Mouse (Mus musculus): ENCODE data around the gene Cabin1. TPM values are rescaled to one million over a fixed set of nuclear protein-coding genes. Genes with fewer than 3 reads are reported as not detected.

Cabin1 gene
- polyA plus RNA-seq, 1 experiment from 2014 or later: 15.4 TPM

DNA sequence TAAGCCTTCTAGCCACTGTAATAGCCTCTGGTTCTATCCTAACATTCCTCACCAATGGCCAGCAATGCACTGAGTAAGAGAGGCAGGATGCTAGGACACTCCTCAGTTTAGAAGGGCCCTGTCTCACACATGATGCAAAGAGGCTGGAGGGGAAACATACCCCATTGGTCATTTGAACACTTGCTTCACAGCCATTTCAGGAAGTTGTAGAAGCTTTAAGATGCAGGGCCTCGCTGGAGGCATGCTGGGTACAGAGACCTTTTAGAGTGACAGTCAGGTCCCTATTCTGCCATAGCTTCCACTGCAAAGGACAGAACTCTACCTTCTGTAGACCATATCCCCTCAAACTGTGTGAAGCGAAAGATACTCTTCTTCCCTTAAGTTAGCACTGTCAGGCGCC lies 66.4 kb downstream of the Cabin1 start:
- peaks cover 80% of the 10 kb centered on the region for H3K36me3 ChIP-seq
- peak overlapping the region; percentile 99 for H3K27ac ChIP-seq
- peak overlapping the region; percentile 52 for H3K4me3 ChIP-seq (replicated peaks)
- H3K4me1 ChIP-seq (replicated peaks): peaks cover 82% of the 10 kb centered on the region
- WGBS (ENCODE audit: insufficient replicate concordance): 61% methylated on average over 3 of the region's 3 CpGs
- peak overlapping the region; percentile 82 for H3K9ac ChIP-seq
- peak overlapping the region; percentile 77 for H3K4me2 ChIP-seq
- no peaks in the 10 kb centered on the region for H3K27me3 ChIP-seq
- no peaks in the 10 kb centered on the region for H3K9me3 ChIP-seq (replicated peaks)
- DNase-seq (no peak), ATAC-seq (ENCODE audit: low read depth) (no peak)

GRCm38 (mm10) chr10:75696597-75697355 lies 67.4 kb downstream of the Cabin1 start:
- ATAC-seq (ENCODE audit: low read depth) (peak; percentile 98), DNase-seq (peak; percentile 81)
- WGBS (ENCODE audit: insufficient replicate concordance): 26% methylated on average over 7 of the region's 7 CpGs
- H3K9ac ChIP-seq: peak overlapping the region; percentile 82
- H3K36me3 ChIP-seq: peaks cover 85% of the 10 kb centered on the region
- peak overlapping the region; percentile 99 for H3K27ac ChIP-seq
- no peaks in the 10 kb centered on the region for H3K27me3 ChIP-seq
- H3K4me1 ChIP-seq (replicated peaks): peaks cover 78% of the 10 kb centered on the region
- H3K4me3 ChIP-seq (replicated peaks): peak overlapping the region; percentile 52
- peak overlapping the region; percentile 77 for H3K4me2 ChIP-seq
- H3K9me3 ChIP-seq (replicated peaks): no peaks in the 10 kb centered on the region

- DNase-seq (no peak), ATAC-seq (ENCODE audit: low read depth) (no peak)
- no peaks in the 10 kb centered on the region for H3K9me3 ChIP-seq (replicated peaks)
- H3K27ac ChIP-seq: peak overlapping the region; percentile 99
- peak overlapping the region; percentile 62 for H3K9ac ChIP-seq
- 95% methylated on average over 2 of the region's 2 CpGs for WGBS (ENCODE audit: insufficient replicate concordance)
- no peak overlapping the region for H3K4me2 ChIP-seq
- H3K27me3 ChIP-seq: no peaks in the 10 kb centered on the region
- peaks cover 73% of the 10 kb centered on the region for H3K4me1 ChIP-seq (replicated peaks)
- no peak overlapping the region for H3K4me3 ChIP-seq (replicated peaks)
- peaks cover 93% of the 10 kb centered on the region for H3K36me3 ChIP-seq
Observed at GRCm38 (mm10) chr10:75695521-75695920, 68.6 kb downstream of the Cabin1 start.

GRCm38 (mm10) chr10:75695078-75695477 lies 69.1 kb downstream of the Cabin1 start:
- H3K9ac ChIP-seq: 0 out of 2 replicates have a peak overlapping the region, but pooled peaks have one; percentile 23

GRCm38 (mm10) chr10:75694567-75694966 lies 69.6 kb downstream of the Cabin1 start:
- H3K4me3 ChIP-seq (replicated peaks): no peak overlapping the region
- no peaks in the 10 kb centered on the region for H3K27me3 ChIP-seq
- peaks cover 64% of the 10 kb centered on the region for H3K4me1 ChIP-seq (replicated peaks)
- no peaks in the 10 kb centered on the region for H3K9me3 ChIP-seq (replicated peaks)
- H3K4me2 ChIP-seq: no peak overlapping the region
- H3K9ac ChIP-seq: 0 out of 2 replicates have a peak overlapping the region, but pooled peaks have one; percentile 23
- WGBS (ENCODE audit: insufficient replicate concordance): 91% methylated on average over 9 of the region's 9 CpGs
- H3K36me3 ChIP-seq: peaks cover 90% of the 10 kb centered on the region
- no peak for DNase-seq
- H3K27ac ChIP-seq: peak overlapping the region; percentile 44
- no peak for ATAC-seq (ENCODE audit: low read depth)

More at GRCm38 (mm10) chr10:75695078-75695477, 69.1 kb downstream of the Cabin1 start:
- Histone ChIP-seq H3K4me3 (replicated peaks) (no peak overlapping the region), H3K4me2 (no peak overlapping the region), H3K27me3 (no peaks in the 10 kb centered on the region), H3K4me1 (replicated peaks) (peaks cover 69% of the 10 kb centered on the region), H3K9me3 (replicated peaks) (no peaks in the 10 kb centered on the region), H3K27ac (peak overlapping the region; percentile 99), H3K36me3 (peaks cover 90% of the 10 kb centered on the region)
- DNase-seq: no peak
- WGBS (ENCODE audit: insufficient replicate concordance): 86% methylated on average over 5 of the region's 5 CpGs
- no peak for ATAC-seq (ENCODE audit: low read depth)

DNA sequence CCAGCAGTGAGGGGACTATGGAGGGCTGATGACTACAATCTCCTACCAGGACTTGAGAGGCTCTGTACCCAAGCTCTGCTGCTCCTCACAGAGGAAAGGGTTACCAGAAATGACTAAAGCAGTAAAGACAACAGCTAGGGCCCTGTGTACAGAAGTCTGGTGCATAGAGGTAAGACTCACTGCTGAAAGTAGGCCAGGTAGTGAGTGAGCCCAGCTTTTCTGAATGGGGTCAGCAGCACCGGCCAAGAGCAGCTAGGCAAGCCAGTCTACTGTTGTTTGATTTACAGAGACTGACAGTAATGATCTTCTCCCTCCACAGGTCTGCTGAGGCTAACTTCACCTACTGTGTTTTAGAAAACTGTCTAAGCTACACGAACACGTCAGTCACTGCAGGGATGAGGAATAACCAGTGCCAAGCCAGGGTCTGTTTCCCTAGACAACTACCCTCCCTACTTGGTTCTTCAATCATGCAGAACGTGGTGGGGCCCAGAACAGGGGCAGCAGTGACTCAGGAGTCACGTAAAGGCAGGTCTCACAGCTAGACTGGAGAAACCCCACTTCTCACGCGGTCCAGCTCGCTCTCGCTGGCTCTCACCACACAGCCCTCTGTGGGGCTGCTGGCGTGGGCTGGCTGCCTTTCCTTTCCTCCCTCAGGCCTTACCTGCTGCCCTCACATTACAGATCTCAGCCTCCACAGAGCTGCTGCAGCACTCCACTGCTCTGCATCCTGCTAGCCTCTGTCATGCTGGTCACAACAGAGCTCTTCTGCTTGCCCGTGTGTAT lies 70.5 kb downstream of the Cabin1 start:
- Histone ChIP-seq H3K36me3 (peaks cover 90% of the 10 kb centered on the region), H3K4me2 (no peak overlapping the region), H3K4me3 (replicated peaks) (no peak overlapping the region), H3K27me3 (no peaks in the 10 kb centered on the region), H3K4me1 (replicated peaks) (peaks cover 54% of the 10 kb centered on the region), H3K27ac (peak overlapping the region; percentile 44), H3K9ac (peak overlapping the region; percentile 15; the same call in 1 of the 2 replicates), H3K9me3 (replicated peaks) (no peaks in the 10 kb centered on the region)
- peak; percentile 18 for DNase-seq
- 80% methylated on average over 11 of the region's 11 CpGs for WGBS (ENCODE audit: insufficient replicate concordance)
- no peak for ATAC-seq (ENCODE audit: low read depth)

DNA sequence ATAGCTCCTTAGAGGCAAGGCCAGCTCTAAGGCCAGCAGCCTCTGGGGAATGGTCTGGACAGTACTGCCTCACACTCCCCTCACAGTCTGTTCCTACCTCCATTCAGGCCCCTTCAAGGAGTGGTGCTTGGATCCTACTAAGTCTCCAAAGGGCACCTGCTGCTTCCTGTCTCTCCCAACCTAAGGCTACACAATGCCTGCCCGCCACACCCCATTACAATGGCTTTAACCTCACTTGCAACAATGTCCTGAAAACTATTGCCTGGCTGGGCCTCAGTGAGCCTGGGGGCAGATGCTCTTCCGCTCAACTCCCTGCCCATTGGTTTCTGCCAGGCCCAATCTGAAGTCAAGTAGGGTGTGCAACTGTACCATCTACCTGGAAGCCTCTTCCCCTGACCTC lies 75.5 kb downstream of the Cabin1 start:
- H3K36me3 ChIP-seq: peaks cover 89% of the 10 kb centered on the region

GRCm38 (mm10) chr10:75686724-75687123 lies 77.4 kb downstream of the Cabin1 start:
- Histone ChIP-seq H3K4me2 (no peak overlapping the region), H3K9ac (no peak overlapping the region), H3K27ac (0 out of 2 replicates have a peak overlapping the region, but pooled peaks have one; percentile 5), H3K9me3 (replicated peaks) (no peaks in the 10 kb centered on the region), H3K4me1 (replicated peaks) (no peaks in the 10 kb centered on the region), H3K27me3 (no peaks in the 10 kb centered on the region), H3K36me3 (peaks cover 88% of the 10 kb centered on the region), H3K4me3 (replicated peaks) (no peak overlapping the region)
- WGBS (ENCODE audit: insufficient replicate concordance): 71% methylated on average over 4 of the region's 4 CpGs
- no peak for DNase-seq
- no peak for ATAC-seq (ENCODE audit: low read depth)

More for the DNA sequence above, 75.5 kb downstream of the Cabin1 start:
- no peak overlapping the region for H3K27ac ChIP-seq
- H3K4me3 ChIP-seq (replicated peaks): no peak overlapping the region
- H3K4me2 ChIP-seq: no peak overlapping the region
- no peak overlapping the region for H3K9ac ChIP-seq
- 94% methylated on average over 2 of the region's 2 CpGs for WGBS (ENCODE audit: insufficient replicate concordance)
- ATAC-seq (ENCODE audit: low read depth) (no peak), DNase-seq (no peak)
- H3K4me1 ChIP-seq (replicated peaks): peaks cover 4% of the 10 kb centered on the region
- no peaks in the 10 kb centered on the region for H3K9me3 ChIP-seq (replicated peaks)
- H3K27me3 ChIP-seq: no peaks in the 10 kb centered on the region

DNA sequence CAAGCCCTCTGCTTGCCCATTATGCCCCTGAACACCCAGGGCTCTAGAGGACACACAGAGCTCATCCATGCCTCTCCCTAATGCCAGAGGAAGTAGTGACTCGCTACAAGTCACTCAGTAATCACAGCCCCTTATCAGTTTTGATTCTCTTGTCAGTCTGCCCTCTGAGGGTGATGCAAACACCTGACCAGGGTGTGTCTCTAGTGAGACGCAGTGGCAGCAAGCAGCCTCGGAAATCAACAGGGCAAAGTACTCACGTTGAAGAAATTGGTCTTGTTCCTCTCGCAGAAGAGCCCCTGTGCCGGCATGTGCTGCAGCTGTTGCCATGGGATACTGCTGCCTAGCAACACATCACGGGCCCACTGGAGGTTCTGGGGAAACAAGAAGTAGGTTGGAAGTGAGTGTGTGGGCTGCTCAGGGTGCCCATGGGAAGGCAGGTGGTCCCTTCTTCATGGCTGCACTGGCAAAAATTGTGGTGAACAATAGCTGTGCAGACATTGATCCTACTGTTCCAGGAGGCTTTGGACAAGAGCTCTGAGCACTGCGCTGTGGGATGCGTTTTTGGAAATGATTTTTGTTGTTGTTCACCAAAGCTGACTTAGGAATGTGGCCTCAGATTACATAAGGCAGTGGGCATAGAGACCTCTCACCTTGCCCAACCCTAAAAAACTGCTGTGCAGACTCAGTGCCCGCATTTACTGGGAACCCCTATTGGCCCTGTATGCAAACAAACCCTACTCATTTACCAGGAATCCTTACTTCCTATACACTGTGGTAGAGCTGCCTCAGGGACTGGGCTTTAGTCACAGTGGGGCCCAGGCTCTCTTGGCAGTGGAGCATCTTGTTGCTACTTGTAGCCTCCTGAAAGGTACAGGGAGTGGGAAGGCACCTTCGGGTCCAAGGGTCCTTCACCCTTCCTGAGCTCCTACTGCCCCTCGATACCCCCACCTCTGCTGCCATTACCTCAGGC lies 79.8 kb downstream of the Cabin1 start:
- H3K27ac ChIP-seq: no peak overlapping the region
- H3K9me3 ChIP-seq (replicated peaks): no peaks in the 10 kb centered on the region
- H3K9ac ChIP-seq: no peak overlapping the region
- H3K4me3 ChIP-seq (replicated peaks): no peak overlapping the region
- 69% methylated on average over 12 of the region's 12 CpGs for WGBS (ENCODE audit: insufficient replicate concordance)
- peaks cover 89% of the 10 kb centered on the region for H3K36me3 ChIP-seq
- no peaks in the 10 kb centered on the region for H3K27me3 ChIP-seq
- DNase-seq (no peak), ATAC-seq (ENCODE audit: low read depth) (no peak)
- H3K4me1 ChIP-seq (replicated peaks): no peaks in the 10 kb centered on the region
- no peak overlapping the region for H3K4me2 ChIP-seq

GRCm38 (mm10) chr10:75680574-75681001 lies 83.6 kb downstream of the Cabin1 start:
- Histone ChIP-seq H3K27me3 (no peaks in the 10 kb centered on the region), H3K9me3 (replicated peaks) (no peaks in the 10 kb centered on the region), H3K27ac (no peak overlapping the region), H3K9ac (no peak overlapping the region), H3K4me3 (replicated peaks) (no peak overlapping the region), H3K4me1 (replicated peaks) (peaks cover 31% of the 10 kb centered on the region), H3K36me3 (peaks cover 93% of the 10 kb centered on the region), H3K4me2 (no peak overlapping the region)
- ATAC-seq (ENCODE audit: low read depth) (no peak), DNase-seq (no peak)
- 91% methylated on average over 10 of the region's 10 CpGs for WGBS (ENCODE audit: insufficient replicate concordance)
